Mouse (Mus musculus): ENCODE measurements around the gene Mup4. TPM values are rescaled to one million over a fixed set of nuclear protein-coding genes. Genes with fewer than 3 reads are reported as not detected.

The Mup4 gene
- total and polyA plus RNA-seq, 3 experiments: not detected

GRCm38 (mm10) chr4:59937543-59937942 is 23.0 kb downstream of the Mup4 start:
- in situ Hi-C loops (cut with MboI; ENCODE audit: low pct_ligation_motif_present, low pct_unique_long_range_greater_than_20kb, low sequenced_read_pairs) (no loop called here), dilution Hi-C loops (cut with MboI; ENCODE audit: extremely low pct_ligation_motif_present, extremely low pct_unique_long_range_greater_than_20kb, low sequenced_read_pairs) (no loop called here)
- Histone ChIP-seq H3K27ac (ENCODE audit: insufficient read depth, low read depth) (no peak overlapping the region), H3K4me3 (replicated peaks in 1 of 3; ENCODE audit: low read depth in 2 of 3, low read length in 2 of 3, poor library complexity in 1 of 3) (no peak overlapping the region), H3K79me2 (replicated peaks; ENCODE audit: control insufficient read depth, extremely low read depth, insufficient read depth, poor library complexity, severe bottlenecking) (no peaks in the 10 kb centered on the region), H3K4me1 (ENCODE audit: control insufficient read depth in 1 of 2, insufficient read depth in 2 of 2) (peaks cover 0 to 2% of the 10 kb centered on the region in 2 experiments; a peak in 1 of 4 replicates), H3K4me2 (ENCODE audit: insufficient read depth, low read depth, poor library complexity, severe bottlenecking) (no peak overlapping the region), H3K9me3 (replicated peaks; ENCODE audit: low read length) (no peaks in the 10 kb centered on the region), H3K27me3 (replicated peaks) (peaks cover 49% of the 10 kb centered on the region), H3K9ac (ENCODE audit: insufficient read depth, low read depth) (no peak overlapping the region), H3K36me3 (replicated peaks in 1 of 2; ENCODE audit: control insufficient read depth in 1 of 2, insufficient read depth in 1 of 2, low read length in 1 of 2) (no peaks in the 10 kb centered on the region)
- DNase-seq (ENCODE audit: extremely low read depth): no peak
- TF ChIP-seq TBP (conservative IDR thresholded peaks at IDR 0.05; ENCODE audit: low read depth, low read length) (no peak), MAFK (IDR thresholded peaks at IDR 0.05; ENCODE audit: insufficient replicate concordance, low read length) (no peak), HCFC1 (IDR thresholded peaks at IDR 0.05; ENCODE audit: low read depth, low read length) (no peak), TCF12 (IDR thresholded peaks at IDR 0.05; ENCODE audit: low read depth, low read length) (no peak), JUND (conservative IDR thresholded peaks at IDR 0.05; ENCODE audit: low read depth, low read length) (no peak), MEF2A (IDR thresholded peaks at IDR 0.05; ENCODE audit: borderline replicate concordance, low read depth, low read length) (no peak), ZKSCAN1 (IDR thresholded peaks at IDR 0.05; ENCODE audit: borderline replicate concordance, low read depth, low read length) (no peak), BHLHE40 (IDR thresholded peaks at IDR 0.05; ENCODE audit: low read depth, low read length) (no peak), JUN (IDR thresholded peaks at IDR 0.05; ENCODE audit: insufficient read depth, low read depth, low read length) (no peak), ZMIZ1 (IDR thresholded peaks at IDR 0.05; ENCODE audit: low read depth, low read length) (no peak), POLR2AphosphoS2 (IDR thresholded peaks at IDR 0.05; ENCODE audit: low read depth, low read length) (no peak), NELFE (IDR thresholded peaks at IDR 0.05; ENCODE audit: low read depth, low read length) (no peak)

- TF ChIP-seq ZNF384 (IDR thresholded peaks at IDR 0.05; ENCODE audit: low read depth, low read length) (peak; percentile 20; the same call in 1 of the 2 replicates), PAX5 (IDR thresholded peaks at IDR 0.05; ENCODE audit: low read length) (no peak), GABPA (IDR thresholded peaks at IDR 0.05; ENCODE audit: insufficient replicate concordance, low read depth, low read length) (no peak), USF2 (conservative IDR thresholded peaks at IDR 0.05; ENCODE audit: low read depth, low read length) (no peak), MAX (IDR thresholded peaks at IDR 0.05; ENCODE audit: low read length) (no peak), CTCF (conservative IDR thresholded peaks at IDR 0.05 in 1 of 2, IDR thresholded peaks at IDR 0.05 in 1 of 2; ENCODE audit: low read depth in 2 of 2, low read length in 2 of 2) (peak; percentile 47 to 62), RAD21 (IDR thresholded peaks at IDR 0.05; ENCODE audit: low read depth, low read length) (peak; percentile 63), SMC3 (IDR thresholded peaks at IDR 0.05; ENCODE audit: low read depth, low read length) (peak; percentile 38)
- Histone ChIP-seq H3K36me3 (replicated peaks in 1 of 2; ENCODE audit: control insufficient read depth in 1 of 2, insufficient read depth in 1 of 2, low read length in 1 of 2) (no peaks in the 10 kb centered on the region), H3K79me2 (replicated peaks; ENCODE audit: control insufficient read depth, extremely low read depth, insufficient read depth, poor library complexity, severe bottlenecking) (no peaks in the 10 kb centered on the region), H3K27me3 (replicated peaks) (peaks cover 29% of the 10 kb centered on the region), H3K4me2 (ENCODE audit: insufficient read depth, low read depth, poor library complexity, severe bottlenecking) (no peak overlapping the region), H3K27ac (ENCODE audit: insufficient read depth, low read depth) (no peak overlapping the region), H3K9ac (ENCODE audit: insufficient read depth, low read depth) (no peak overlapping the region), H3K9me3 (replicated peaks; ENCODE audit: low read length) (no peaks in the 10 kb centered on the region), H3K4me3 (replicated peaks in 1 of 3; ENCODE audit: low read depth in 2 of 3, low read length in 2 of 3, poor library complexity in 1 of 3) (no peak overlapping the region), H3K4me1 (ENCODE audit: control insufficient read depth in 1 of 2, insufficient read depth in 2 of 2) (no peaks in the 10 kb centered on the region)
- dilution Hi-C loops (cut with MboI; ENCODE audit: extremely low pct_ligation_motif_present, extremely low pct_unique_long_range_greater_than_20kb, low sequenced_read_pairs): no loop called here
- DNase-seq (ENCODE audit: extremely low read depth): peak; percentile 54
- in situ Hi-C loops (cut with MboI; ENCODE audit: low pct_ligation_motif_present, low pct_unique_long_range_greater_than_20kb, low sequenced_read_pairs): loop anchor here (5.0 kb wide), 1 partner anchor 140 kb away; no protein-coding TSS in a partner anchor
Observed at GRCm38 (mm10) chr4:59932505-59933281, 27.8 kb downstream of the Mup4 start.
